Mouse (Mus musculus) cerebellum, adult 2 months (tissue): ENCODE measurements around the gene Rnf111. TPM values are rescaled to one million over a fixed set of nuclear protein-coding genes. Genes with fewer than 3 reads are reported as not detected.
A peak's percentile ranks its signal among the peaks of the same experiment; 100 is the strongest.
"Not testable (repeated sequence)": the region's sequence is repeated elsewhere in the genome, so short reads cannot be mapped to it uniquely, and the experiment has no call there.

ENCODE experiments used
- DNase-seq, 2 experiments: peaks; one replicate each; pipeline ENCODE4 v3.0.0; 2021
- H3K27ac ChIP-seq: fragments of 200-500 bp; 2 replicates; pipeline ENCODE4 v1.5.1; 2012; ENCODE audit warnings: low read length, control low read depth, inconsistent platforms; ENCODE audit not compliant: insufficient read depth
- H3K27me3 ChIP-seq: fragments of 200-500 bp; 2 replicates; pipeline ENCODE4 v1.6.1; 2012; ENCODE audit warnings: inconsistent platforms, mild to moderate bottlenecking, low read length, moderate library complexity; ENCODE audit not compliant: control insufficient read depth, insufficient read depth
- H3K4me1 ChIP-seq: fragments of 200-500 bp; 2 replicates; pipeline ENCODE4 v1.6.1; 2011; ENCODE audit warnings: low read length; ENCODE audit not compliant: control insufficient read depth, insufficient read depth
- H3K4me3 ChIP-seq: fragments of 200-500 bp; replicated peaks from 2 replicates; pipeline ENCODE3; 2011; ENCODE audit warnings: mild to moderate bottlenecking, low read depth, low read length, control low read depth; ENCODE audit not compliant: insufficient read depth
- CTCF ChIP-seq: fragments of 200-500 bp; IDR thresholded peaks from 2 replicates; pipeline ENCODE4 v1.5.1; 2011; ENCODE audit warnings: low read depth, mild to moderate bottlenecking, control low read depth, low read length, moderate library complexity, borderline replicate concordance; ENCODE audit not compliant: insufficient read depth
- POLR2A ChIP-seq: fragments of 200-500 bp; IDR thresholded peaks from 2 replicates; pipeline ENCODE4 v1.6.1; 2011; ENCODE audit warnings: low read length, control low read depth, borderline replicate concordance; ENCODE audit not compliant: insufficient read depth
- WGBS: fragments of 180-500 bp; shearing (Covaris S2); methylation state at CpG from one replicate; pipeline ENCODE4 v1.1.7; 2018; 5-methylcytosine and 5-hydroxymethylcytosine counted together
- polyA plus RNA-seq: library from polyadenylated mRNA; depleted of rRNA; stranded (reverse); fragments of >200 nt; gene quantifications from 2 replicates; pipeline ENCODE4 v1.2.3, GENCODE M21; 2012; rRNA removed

Gene Rnf111
- 30.1 and 32.2 TPM in 2 replicates for polyA plus RNA-seq

GRCm38 (mm10) chr9:70503626-70504041 is at the start of gene Rnf111:
Gene Rnf111 (minus strand): TSS chr9:70503725.
- Histone ChIP-seq H3K4me1 (no peaks in the 10 kb centered on the region), H3K27ac (peak within 1 kb of the TSS; percentile 91), H3K4me3 (peak within 1 kb of the TSS; percentile 63), H3K27me3 (no peaks in the 10 kb centered on the region)
- WGBS = 1% methylated on average over 45 of the region's 45 CpGs
- TF ChIP-seq CTCF (no peak), POLR2A (peak; percentile 89)
- peak; percentile 97 to 98 for DNase-seq

GRCm38 (mm10) chr9:70552233-70552632 is 48.7 kb upstream of the Rnf111 start:
- H3K4me3 ChIP-seq, DNase-seq, H3K4me1 ChIP-seq, H3K27me3 ChIP-seq, H3K27ac ChIP-seq: not testable (repeated sequence)
- WGBS = 95% methylated on average over 2 of the region's 2 CpGs

GRCm38 (mm10) chr9:70551524-70551923 is 48.0 kb upstream of the Rnf111 start:
- WGBS = 96% methylated on average over 1 of the region's 1 CpGs
- no peak for DNase-seq
- Histone ChIP-seq H3K4me3 (no peak overlapping the region), H3K27ac (no peak overlapping the region), H3K4me1 (no peaks in the 10 kb centered on the region), H3K27me3 (no peaks in the 10 kb centered on the region)
- TF ChIP-seq POLR2A (no peak), CTCF (no peak)

GRCm38 (mm10) chr9:70548304-70548703 is 44.8 kb upstream of the Rnf111 start:
- H3K4me3 ChIP-seq = no peak overlapping the region
- TF ChIP-seq POLR2A = no peak
- no peaks in the 10 kb centered on the region; the same call in 1 of the 2 replicates for H3K4me1 ChIP-seq
- WGBS = 69% methylated on average over 4 of the region's 4 CpGs
- H3K27ac ChIP-seq = no peak overlapping the region
- H3K27me3 ChIP-seq = no peaks in the 10 kb centered on the region
- DNase-seq = no peak

- WGBS = 81% methylated on average over 3 of the region's 3 CpGs
Measured at GRCm38 (mm10) chr9:70546576-70546975, 43.1 kb upstream of the Rnf111 start.

GRCm38 (mm10) chr9:70544831-70545230 is 41.3 kb upstream of the Rnf111 start:
- TF ChIP-seq CTCF (no peak), POLR2A (no peak)
- DNase-seq = no peak
- H3K27ac ChIP-seq = no peak overlapping the region
- no peaks in the 10 kb centered on the region; the same call in 1 of the 2 replicates for H3K4me1 ChIP-seq
- H3K4me3 ChIP-seq = no peak overlapping the region
- 66% methylated on average over 1 of the region's 1 CpGs for WGBS
- no peaks in the 10 kb centered on the region for H3K27me3 ChIP-seq

More at GRCm38 (mm10) chr9:70546576-70546975, 43.1 kb upstream of the Rnf111 start:
- H3K27ac ChIP-seq, H3K4me1 ChIP-seq, H3K27me3 ChIP-seq, DNase-seq, H3K4me3 ChIP-seq: not testable (repeated sequence)

- DNase-seq = no peak
- H3K27me3 ChIP-seq = no peaks in the 10 kb centered on the region
- H3K4me3 ChIP-seq = no peak overlapping the region
- TF ChIP-seq POLR2A (no peak), CTCF (no peak)
- H3K27ac ChIP-seq = no peak overlapping the region
- no peaks in the 10 kb centered on the region; the same call in 1 of the 2 replicates for H3K4me1 ChIP-seq
- WGBS = 40% methylated on average over 5 of the region's 5 CpGs
Measured at GRCm38 (mm10) chr9:70543985-70544384, 40.5 kb upstream of the Rnf111 start.

- DNase-seq = no peak
- peak overlapping the region; percentile 93 for H3K4me3 ChIP-seq
- no peaks in the 10 kb centered on the region; the same call in 1 of the 2 replicates for H3K4me1 ChIP-seq
- WGBS = under 1% methylated on average over 64 of the region's 64 CpGs
- H3K27ac ChIP-seq = peak overlapping the region; percentile 75
- H3K27me3 ChIP-seq = no peaks in the 10 kb centered on the region
- TF ChIP-seq CTCF (no peak), POLR2A (no peak)
Measured at GRCm38 (mm10) chr9:70543048-70543880, 39.7 kb upstream of the Rnf111 start.
